Mouse (Mus musculus): ENCODE results near the gene Gm45015. TPM values are rescaled to one million over a fixed set of nuclear protein-coding genes. Genes with fewer than 3 reads are reported as not detected.
A peak's percentile ranks its signal among the peaks of the same experiment; 100 is the strongest.

The Gm45015 gene
- polyA plus RNA-seq (2012), result not detected in 2 replicates

GRCm38 (mm10) chrX:73336740-73337139 is at the start of gene Gm45015:
Gm45015 (minus strand) TSS chrX:73336840.
- H3K4me1 ChIP-seq (ENCODE audit: control insufficient read depth), result no peaks in the 10 kb centered on the region
- H3K36me3 ChIP-seq (ENCODE audit: control insufficient read depth), result no peaks in the 10 kb centered on the region
- H3K27me3 ChIP-seq (ENCODE audit: control insufficient read depth), result peaks cover 5% of the 10 kb centered on the region; the same call in 1 of the 2 replicates
- no peaks in the 10 kb centered on the region for H3K9me3 ChIP-seq (ENCODE audit: control insufficient read depth, low read length)
- no peak within 1 kb of the TSS for H3K4me3 ChIP-seq (replicated peaks)
- TF ChIP-seq GATA1 (IDR thresholded peaks at IDR 0.05; ENCODE audit: low read length) (no peak), TAL1 (IDR thresholded peaks at IDR 0.05; ENCODE audit: low read length) (no peak)

GRCm38 (mm10) chrX:73384924-73385323 is 48.3 kb upstream of the Gm45015 start:
- no peak for TF ChIP-seq GATA1 (IDR thresholded peaks at IDR 0.05; ENCODE audit: low read length)
- no peak for TF ChIP-seq TAL1 (IDR thresholded peaks at IDR 0.05; ENCODE audit: low read length)
- H3K4me3 ChIP-seq (replicated peaks), result no peak overlapping the region
- no peaks in the 10 kb centered on the region for H3K27me3 ChIP-seq (ENCODE audit: control insufficient read depth)
- H3K4me1 ChIP-seq (ENCODE audit: control insufficient read depth), result no peaks in the 10 kb centered on the region
- H3K9me3 ChIP-seq (ENCODE audit: control insufficient read depth, low read length), result no peaks in the 10 kb centered on the region
- H3K36me3 ChIP-seq (ENCODE audit: control insufficient read depth), result no peaks in the 10 kb centered on the region

GRCm38 (mm10) chrX:73384419-73384818 is 47.8 kb upstream of the Gm45015 start:
- no peaks in the 10 kb centered on the region for H3K9me3 ChIP-seq (ENCODE audit: control insufficient read depth, low read length)
- TF ChIP-seq GATA1 (IDR thresholded peaks at IDR 0.05; ENCODE audit: low read length) (no peak), TAL1 (IDR thresholded peaks at IDR 0.05; ENCODE audit: low read length) (no peak)
- H3K27me3 ChIP-seq (ENCODE audit: control insufficient read depth), result no peaks in the 10 kb centered on the region
- H3K4me1 ChIP-seq (ENCODE audit: control insufficient read depth), result no peaks in the 10 kb centered on the region
- H3K36me3 ChIP-seq (ENCODE audit: control insufficient read depth), result no peaks in the 10 kb centered on the region
- H3K4me3 ChIP-seq (replicated peaks), result no peak overlapping the region

- Histone ChIP-seq H3K9me3 (ENCODE audit: control insufficient read depth, low read length) (no peaks in the 10 kb centered on the region), H3K36me3 (ENCODE audit: control insufficient read depth) (no peaks in the 10 kb centered on the region), H3K4me3 (replicated peaks) (no peak overlapping the region), H3K27me3 (ENCODE audit: control insufficient read depth) (no peaks in the 10 kb centered on the region), H3K4me1 (ENCODE audit: control insufficient read depth) (no peaks in the 10 kb centered on the region)
- TF ChIP-seq GATA1 (IDR thresholded peaks at IDR 0.05; ENCODE audit: low read length), result no peak
- TF ChIP-seq TAL1 (IDR thresholded peaks at IDR 0.05; ENCODE audit: low read length), result no peak
Observed at GRCm38 (mm10) chrX:73363291-73363690, 26.7 kb upstream of the Gm45015 start.

GRCm38 (mm10) chrX:73356719-73357118 is 20.1 kb upstream of the Gm45015 start:
- Histone ChIP-seq H3K4me3 (replicated peaks) (no peak overlapping the region), H3K4me1 (ENCODE audit: control insufficient read depth) (no peaks in the 10 kb centered on the region), H3K36me3 (ENCODE audit: control insufficient read depth) (peaks cover 28% of the 10 kb centered on the region), H3K27me3 (ENCODE audit: control insufficient read depth) (peaks cover 3% of the 10 kb centered on the region; the same call in 1 of the 2 replicates), H3K9me3 (ENCODE audit: control insufficient read depth, low read length) (peaks cover 9% of the 10 kb centered on the region)
- TF ChIP-seq TAL1 (IDR thresholded peaks at IDR 0.05; ENCODE audit: low read length) (no peak), GATA1 (IDR thresholded peaks at IDR 0.05; ENCODE audit: low read length) (no peak)

GRCm38 (mm10) chrX:73356163-73356562 is 19.5 kb upstream of the Gm45015 start:
- H3K9me3 ChIP-seq (ENCODE audit: control insufficient read depth, low read length), result peaks cover 9% of the 10 kb centered on the region
- no peak for TF ChIP-seq TAL1 (IDR thresholded peaks at IDR 0.05; ENCODE audit: low read length)
- TF ChIP-seq GATA1 (IDR thresholded peaks at IDR 0.05; ENCODE audit: low read length), result no peak
- H3K4me3 ChIP-seq (replicated peaks), result no peak overlapping the region
- peaks cover 3% of the 10 kb centered on the region; the same call in 1 of the 2 replicates for H3K27me3 ChIP-seq (ENCODE audit: control insufficient read depth)
- no peaks in the 10 kb centered on the region for H3K4me1 ChIP-seq (ENCODE audit: control insufficient read depth)
- peaks cover 28% of the 10 kb centered on the region for H3K36me3 ChIP-seq (ENCODE audit: control insufficient read depth)

- H3K36me3 ChIP-seq (ENCODE audit: control insufficient read depth), result no peaks in the 10 kb centered on the region
Observed at GRCm38 (mm10) chrX:73344346-73344745, 7.7 kb upstream of the Gm45015 start.

GRCm38 (mm10) chrX:73343802-73344201 is 7.2 kb upstream of the Gm45015 start:
- H3K27me3 ChIP-seq (ENCODE audit: control insufficient read depth), result peaks cover 4% of the 10 kb centered on the region
- TF ChIP-seq GATA1 (IDR thresholded peaks at IDR 0.05; ENCODE audit: low read length) (no peak), TAL1 (IDR thresholded peaks at IDR 0.05; ENCODE audit: low read length) (no peak)
- peaks cover 3% of the 10 kb centered on the region; the same call in 1 of the 2 replicates for H3K9me3 ChIP-seq (ENCODE audit: control insufficient read depth, low read length)
- H3K4me3 ChIP-seq (replicated peaks), result no peak overlapping the region
- peaks cover 15% of the 10 kb centered on the region for H3K4me1 ChIP-seq (ENCODE audit: control insufficient read depth)
- no peaks in the 10 kb centered on the region for H3K36me3 ChIP-seq (ENCODE audit: control insufficient read depth)

More at GRCm38 (mm10) chrX:73344346-73344745, 7.7 kb upstream of the Gm45015 start:
- H3K9me3 ChIP-seq (ENCODE audit: control insufficient read depth, low read length), result peaks cover 3% of the 10 kb centered on the region; the same call in 1 of the 2 replicates
- peaks cover 15% of the 10 kb centered on the region for H3K4me1 ChIP-seq (ENCODE audit: control insufficient read depth)
- peaks cover 4% of the 10 kb centered on the region for H3K27me3 ChIP-seq (ENCODE audit: control insufficient read depth)
- H3K4me3 ChIP-seq (replicated peaks), result no peak overlapping the region
- TF ChIP-seq GATA1 (IDR thresholded peaks at IDR 0.05; ENCODE audit: low read length), result no peak

GRCm38 (mm10) chrX:73342941-73343735 is 6.5 kb upstream of the Gm45015 start:
- H3K27me3 ChIP-seq (ENCODE audit: control insufficient read depth), result peaks cover 4% of the 10 kb centered on the region
- TF ChIP-seq TAL1 (IDR thresholded peaks at IDR 0.05; ENCODE audit: low read length), result no peak
- TF ChIP-seq GATA1 (IDR thresholded peaks at IDR 0.05; ENCODE audit: low read length), result no peak
- H3K36me3 ChIP-seq (ENCODE audit: control insufficient read depth), result no peaks in the 10 kb centered on the region
- peaks cover 3% of the 10 kb centered on the region; the same call in 1 of the 2 replicates for H3K9me3 ChIP-seq (ENCODE audit: control insufficient read depth, low read length)
- peaks cover 15% of the 10 kb centered on the region for H3K4me1 ChIP-seq (ENCODE audit: control insufficient read depth)
- H3K4me3 ChIP-seq (replicated peaks), result peak overlapping the region; percentile 69

Measured in erythroblast, embryonic 14.5 days (primary cell).